Mouse (Mus musculus): ENCODE results near the gene Rab11fip4. TPM values are rescaled to one million over a fixed set of nuclear protein-coding genes. Genes with fewer than 3 reads are reported as not detected.

The Rab11fip4 gene
- polyA plus RNA-seq, 1 experiment from 2014 or later: 26.9 TPM

DNA sequence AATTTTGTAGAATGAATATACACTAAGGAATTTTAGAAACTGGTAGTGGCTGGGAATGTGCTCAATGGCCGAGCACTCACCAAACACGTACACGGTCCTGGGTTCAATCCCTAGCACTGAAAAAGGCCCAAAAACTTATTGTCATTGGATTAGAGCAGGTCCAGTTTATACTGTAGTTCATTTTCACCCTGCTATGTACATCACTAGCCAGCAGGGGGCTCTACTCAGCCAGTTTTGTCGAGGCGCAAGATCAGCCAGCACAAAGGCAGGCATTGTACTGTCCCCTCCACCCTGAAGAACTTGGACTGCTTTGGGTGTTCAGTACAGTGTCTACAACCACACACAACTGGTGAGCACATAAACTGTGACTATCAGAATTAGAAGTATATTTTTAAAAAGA is 6.8 kb upstream of the Rab11fip4 start:
- H3K9me3 ChIP-seq: no peaks in the 10 kb centered on the region
- H3K27me3 ChIP-seq: peaks cover 7% of the 10 kb centered on the region
- peaks cover 7% of the 10 kb centered on the region; the same call in 1 of the 2 replicates for H3K36me3 ChIP-seq
- no peak overlapping the region for H3K4me2 ChIP-seq
- ATAC-seq (ENCODE audit: low FRiP score): peak; percentile 81
- H3K4me3 ChIP-seq: no peak overlapping the region
- no peak overlapping the region for H3K9ac ChIP-seq
- no peak overlapping the region for H3K27ac ChIP-seq
- H3K4me1 ChIP-seq (replicated peaks): no peaks in the 10 kb centered on the region
- WGBS: 8% methylated on average over 5 of the region's 5 CpGs

DNA sequence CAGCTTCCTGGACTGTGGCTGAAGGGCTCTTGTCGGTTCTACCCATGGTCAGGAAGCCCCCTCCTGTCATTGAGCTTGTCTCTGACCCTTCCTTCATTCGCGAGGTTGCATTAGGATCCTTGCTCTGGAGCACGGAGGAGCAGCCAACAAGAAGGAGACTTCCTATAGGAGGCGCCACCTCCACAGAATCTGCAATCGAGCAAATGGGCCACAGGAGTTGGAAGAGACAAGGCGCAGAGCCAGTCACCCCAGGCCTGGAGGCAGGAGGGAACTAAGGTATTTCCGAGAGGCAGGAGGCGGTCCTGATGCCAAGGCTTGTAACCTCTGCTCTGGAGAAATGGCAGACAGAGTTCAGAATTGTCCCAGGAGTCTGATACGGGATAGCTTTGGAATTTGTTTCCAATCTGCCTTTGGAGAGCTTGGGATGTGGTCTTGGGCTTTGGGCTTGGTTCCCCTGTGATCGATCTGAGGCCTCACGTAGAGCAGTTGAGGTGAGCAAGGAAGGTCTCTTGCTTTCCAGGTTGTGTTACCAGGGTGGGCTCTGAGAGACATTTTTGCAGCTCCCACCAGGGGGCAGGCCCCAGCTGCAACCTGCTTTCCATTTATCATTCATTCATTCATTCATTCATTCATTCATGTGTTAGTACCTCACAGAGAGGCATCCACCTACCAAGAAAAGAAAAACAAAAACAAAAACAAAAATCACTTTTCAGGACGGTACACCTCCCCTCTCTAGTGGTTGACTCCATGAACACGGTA is 1.5 kb upstream of the Rab11fip4 start:
- ATAC-seq (ENCODE audit: low FRiP score): no peak
- Histone ChIP-seq H3K27me3 (peaks cover 17% of the 10 kb centered on the region), H3K4me2 (no peak overlapping the region), H3K9me3 (no peaks in the 10 kb centered on the region), H3K4me3 (no peak overlapping the region), H3K4me1 (replicated peaks) (peaks cover 36% of the 10 kb centered on the region), H3K27ac (no peak overlapping the region), H3K36me3 (no peaks in the 10 kb centered on the region), H3K9ac (no peak overlapping the region)
- WGBS: 54% methylated on average over 14 of the region's 14 CpGs

DNA sequence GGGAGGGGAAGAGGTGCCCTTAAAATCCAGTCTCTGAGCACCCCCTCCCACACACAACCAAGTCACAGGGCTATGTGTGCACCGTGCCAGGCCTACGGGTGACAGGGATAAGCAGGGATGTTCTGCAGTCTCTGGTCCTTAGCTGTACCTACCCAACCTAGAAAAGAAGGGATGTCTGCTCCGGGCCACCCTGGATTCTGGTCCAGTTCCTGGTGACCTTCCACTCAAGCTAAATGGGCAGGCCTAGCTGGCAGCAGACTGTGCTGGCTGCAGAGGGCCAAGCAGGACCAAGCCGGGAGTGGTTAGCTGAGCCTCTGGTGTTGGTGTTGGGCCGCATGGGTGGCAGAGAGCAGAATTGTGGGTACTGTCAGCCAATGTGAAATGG is 571 bp downstream of the Rab11fip4 start:
- peak overlapping the region; percentile 94 for H3K9ac ChIP-seq
- 17% methylated on average over 5 of the region's 5 CpGs for WGBS
- H3K4me3 ChIP-seq: peak overlapping the region; percentile 75
- peak overlapping the region; percentile 92 for H3K27ac ChIP-seq
- H3K27me3 ChIP-seq: peaks cover 17% of the 10 kb centered on the region
- no peaks in the 10 kb centered on the region for H3K36me3 ChIP-seq
- peak; percentile 40 for ATAC-seq (ENCODE audit: low FRiP score)
- H3K9me3 ChIP-seq: no peaks in the 10 kb centered on the region
- H3K4me1 ChIP-seq (replicated peaks): peaks cover 49% of the 10 kb centered on the region
- H3K4me2 ChIP-seq: peak overlapping the region; percentile 88

DNA sequence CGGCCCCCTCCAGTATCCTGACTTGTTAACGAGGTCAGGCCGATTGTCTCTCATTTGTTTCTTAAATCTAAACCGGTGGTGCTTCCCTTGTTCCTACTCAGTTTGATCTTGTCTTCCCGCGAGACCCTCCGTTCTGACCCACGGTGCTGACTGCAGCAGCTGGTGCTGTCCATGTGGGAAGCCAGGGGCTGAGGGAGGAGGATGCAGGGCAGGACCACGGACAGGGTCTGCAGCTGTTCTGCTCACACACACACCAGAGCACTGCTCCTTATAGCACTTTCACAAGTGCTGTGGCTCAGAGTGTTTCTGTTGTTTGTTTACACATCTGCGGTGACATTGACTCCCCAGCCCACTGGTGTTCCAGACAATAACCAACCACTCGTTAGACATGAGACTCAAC is 2.5 kb downstream of the Rab11fip4 start:
- Histone ChIP-seq H3K9me3 (no peaks in the 10 kb centered on the region), H3K4me2 (peak overlapping the region; percentile 88), H3K4me3 (peak overlapping the region; percentile 75), H3K4me1 (replicated peaks) (peaks cover 49% of the 10 kb centered on the region), H3K27me3 (peaks cover 15% of the 10 kb centered on the region), H3K27ac (no peak overlapping the region), H3K36me3 (peaks cover 16% of the 10 kb centered on the region), H3K9ac (peak overlapping the region; percentile 94)
- ATAC-seq (ENCODE audit: low FRiP score): no peak
- WGBS: 34% methylated on average over 11 of the region's 11 CpGs

DNA sequence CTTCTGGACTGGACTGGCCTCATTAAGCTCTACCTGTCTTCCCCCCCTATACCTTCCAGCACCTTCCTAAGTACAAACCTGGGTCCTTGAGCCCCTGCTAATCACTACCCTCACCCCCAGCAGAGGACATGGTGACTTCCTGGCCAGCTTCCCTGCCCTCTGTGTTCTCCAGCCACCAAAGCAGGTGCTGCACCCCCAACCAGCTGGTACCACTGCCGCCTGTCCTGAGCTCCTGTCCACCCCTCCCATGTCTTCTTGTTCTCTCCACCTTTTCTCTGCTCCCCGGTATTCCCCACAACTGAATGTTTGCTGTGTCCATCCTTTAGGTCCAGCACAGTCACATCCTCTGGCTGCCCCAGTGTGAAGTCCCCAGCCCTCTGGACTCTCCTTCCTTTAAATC is 19.4 kb downstream of the Rab11fip4 start:
- WGBS: 61% methylated on average over 2 of the region's 2 CpGs

DNA sequence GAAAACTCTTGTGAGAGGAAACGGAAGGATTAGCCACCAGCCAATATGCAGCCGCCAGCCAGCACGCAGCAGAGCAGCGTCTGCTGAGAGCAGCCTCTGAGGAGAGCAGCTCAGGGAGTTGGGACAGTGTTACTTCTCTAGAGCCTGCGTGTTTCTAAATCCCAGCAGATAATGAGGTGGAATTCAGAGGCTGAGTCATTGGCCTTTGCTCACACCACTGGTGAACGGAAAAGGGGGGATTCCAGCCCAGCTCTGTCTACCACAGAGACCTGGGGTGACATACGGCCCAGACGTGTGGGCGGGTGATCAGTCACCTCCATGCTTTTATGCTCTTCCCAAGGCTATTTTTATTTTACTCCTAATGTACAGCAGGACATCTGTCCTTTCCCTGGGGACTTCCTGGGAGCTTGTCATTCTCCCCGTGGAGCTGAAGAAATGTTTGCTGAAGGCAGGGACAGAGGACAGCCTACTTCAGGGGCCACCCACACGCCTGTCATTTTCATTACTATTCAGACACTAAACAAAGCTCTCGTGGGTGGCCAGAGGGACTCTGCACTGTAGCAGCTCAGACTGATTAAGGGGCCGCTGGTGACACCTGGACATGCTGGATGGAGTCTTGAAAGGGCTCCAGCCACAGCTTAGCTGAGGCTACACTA is 20.1 kb downstream of the Rab11fip4 start:
- WGBS: 10% methylated on average over 13 of the region's 13 CpGs
- H3K4me1 ChIP-seq (replicated peaks): peaks cover 74% of the 10 kb centered on the region
- H3K4me2 ChIP-seq: no peak overlapping the region
- no peaks in the 10 kb centered on the region for H3K9me3 ChIP-seq
- peak overlapping the region; percentile 53 for H3K9ac ChIP-seq
- H3K27me3 ChIP-seq: no peaks in the 10 kb centered on the region
- peak overlapping the region; percentile 60; the same call in 1 of the 2 replicates for H3K27ac ChIP-seq
- H3K4me3 ChIP-seq: no peak overlapping the region
- ATAC-seq (ENCODE audit: low FRiP score): no peak
- H3K36me3 ChIP-seq: no peaks in the 10 kb centered on the region; the same call in none of the 2 replicates

More for the DNA sequence above, 19.4 kb downstream of the Rab11fip4 start:
- Histone ChIP-seq H3K4me3 (no peak overlapping the region), H3K36me3 (no peaks in the 10 kb centered on the region; the same call in 1 of the 2 replicates), H3K4me1 (replicated peaks) (peaks cover 69% of the 10 kb centered on the region), H3K27me3 (no peaks in the 10 kb centered on the region), H3K4me2 (no peak overlapping the region), H3K9me3 (no peaks in the 10 kb centered on the region), H3K9ac (peak overlapping the region; percentile 53), H3K27ac (peak overlapping the region; percentile 60; the same call in 1 of the 2 replicates)
- ATAC-seq (ENCODE audit: low FRiP score): no peak

DNA sequence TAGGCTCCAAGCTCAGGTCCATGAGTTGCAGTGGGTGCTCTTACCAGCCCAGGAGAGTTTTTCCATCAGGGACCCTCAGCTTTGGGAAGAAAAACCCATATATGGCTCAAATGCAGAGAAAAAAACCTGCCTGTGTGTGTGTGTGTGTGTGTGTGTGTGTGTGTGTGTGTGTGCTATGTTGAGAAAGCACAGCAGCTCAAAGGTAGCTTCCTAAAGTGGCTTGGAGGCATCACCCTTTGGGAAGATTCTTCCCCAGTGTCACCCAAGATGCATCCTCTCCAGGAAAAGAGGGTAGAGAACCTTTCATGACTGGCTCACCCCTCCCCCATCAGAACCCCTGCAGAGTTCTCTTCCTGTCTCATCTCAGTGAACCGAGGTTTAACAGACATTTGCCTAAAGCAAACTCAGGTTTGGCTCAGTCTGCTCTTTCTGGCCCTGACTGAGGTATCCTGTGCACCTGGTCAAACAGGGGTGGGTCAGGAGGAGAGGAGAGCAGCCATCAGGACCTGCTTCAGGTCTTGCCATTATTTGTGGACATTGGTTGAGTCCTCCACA is 21.1 kb downstream of the Rab11fip4 start:
- H3K9me3 ChIP-seq: no peaks in the 10 kb centered on the region
- no peaks in the 10 kb centered on the region for H3K27me3 ChIP-seq
- H3K4me1 ChIP-seq (replicated peaks): peaks cover 72% of the 10 kb centered on the region
- no peak overlapping the region for H3K9ac ChIP-seq
- H3K27ac ChIP-seq: no peak overlapping the region
- 11% methylated on average over 1 of the region's 1 CpGs for WGBS
- no peak overlapping the region for H3K4me2 ChIP-seq
- no peak overlapping the region for H3K4me3 ChIP-seq
- no peak for ATAC-seq (ENCODE audit: low FRiP score)
- no peaks in the 10 kb centered on the region; the same call in none of the 2 replicates for H3K36me3 ChIP-seq

DNA sequence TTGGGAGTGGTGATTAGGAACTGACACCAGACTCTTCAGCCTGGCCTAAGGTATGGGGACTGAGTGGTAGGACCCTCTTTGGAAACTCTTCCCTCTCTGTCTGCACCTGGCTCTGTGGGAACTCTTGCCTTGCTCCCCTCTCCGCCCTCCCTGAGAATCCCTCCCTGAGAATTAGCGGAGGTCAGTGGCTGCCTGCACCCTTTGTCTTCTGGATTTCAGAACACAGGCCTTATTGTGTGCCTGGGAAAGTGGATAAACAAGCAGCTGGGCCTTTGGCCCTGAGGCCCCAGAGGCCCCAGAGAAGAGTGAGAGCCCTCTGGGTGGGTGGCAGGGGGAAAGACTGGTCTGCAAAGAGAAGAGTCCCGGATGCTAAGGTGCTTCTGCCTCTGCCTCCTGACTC is 22.1 kb downstream of the Rab11fip4 start:
- Histone ChIP-seq H3K4me3 (no peak overlapping the region), H3K4me1 (replicated peaks) (peaks cover 64% of the 10 kb centered on the region), H3K27ac (no peak overlapping the region), H3K36me3 (no peaks in the 10 kb centered on the region; the same call in 1 of the 2 replicates), H3K4me2 (no peak overlapping the region), H3K9me3 (no peaks in the 10 kb centered on the region), H3K27me3 (no peaks in the 10 kb centered on the region), H3K9ac (no peak overlapping the region)
- no peak for ATAC-seq (ENCODE audit: low FRiP score)
- WGBS: 4% methylated on average over 3 of the region's 3 CpGs

DNA sequence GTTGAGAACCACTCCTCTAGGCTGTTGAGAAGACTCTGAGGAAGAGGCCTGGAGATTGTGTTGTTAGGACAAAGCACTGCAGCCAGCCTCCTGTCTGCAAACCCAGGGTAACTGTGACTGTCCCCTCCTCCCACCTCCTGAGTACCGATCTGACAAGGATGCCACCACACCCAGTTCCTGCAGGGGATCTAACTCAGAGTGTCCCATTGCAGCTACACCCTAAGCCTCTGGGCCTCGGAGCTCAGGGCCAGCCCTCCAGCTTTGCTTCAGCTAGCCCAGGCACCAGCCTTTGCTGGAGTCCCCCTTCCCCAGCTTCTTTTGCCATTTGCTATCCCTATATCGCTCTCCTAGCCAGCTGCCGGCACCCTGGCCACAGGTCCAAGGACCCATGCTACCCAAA is 22.7 kb downstream of the Rab11fip4 start:
- Histone ChIP-seq H3K27ac (0 out of 2 replicates have a peak overlapping the region, but pooled peaks have one; percentile 8), H3K4me1 (replicated peaks) (peaks cover 58% of the 10 kb centered on the region), H3K27me3 (no peaks in the 10 kb centered on the region), H3K36me3 (no peaks in the 10 kb centered on the region; the same call in 1 of the 2 replicates), H3K9ac (no peak overlapping the region), H3K4me2 (no peak overlapping the region), H3K9me3 (no peaks in the 10 kb centered on the region), H3K4me3 (no peak overlapping the region)
- no peak for ATAC-seq (ENCODE audit: low FRiP score)
- 57% methylated on average over 4 of the region's 4 CpGs for WGBS

DNA sequence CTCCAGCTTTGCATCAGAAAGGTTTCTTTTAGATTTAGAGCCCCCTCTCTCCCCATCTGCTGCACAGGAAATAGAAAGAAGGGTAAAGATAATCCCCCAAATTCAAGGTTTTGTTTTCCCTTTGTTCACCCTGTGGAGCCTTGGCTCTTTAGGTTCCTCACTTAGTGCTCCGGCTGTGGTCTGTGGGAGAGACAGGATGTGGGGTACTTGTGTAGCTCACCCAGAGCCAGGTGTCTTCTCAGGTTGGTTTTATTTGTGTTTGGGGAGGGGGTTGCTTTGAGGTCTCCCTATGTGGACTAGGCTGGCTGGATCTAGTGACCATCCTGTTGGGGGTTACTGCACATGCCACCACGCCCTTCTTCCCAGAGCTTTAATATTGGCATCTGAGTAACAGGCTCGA is 23.9 kb downstream of the Rab11fip4 start:
- 92% methylated on average over 3 of the region's 3 CpGs for WGBS
- Histone ChIP-seq H3K27me3 (no peaks in the 10 kb centered on the region), H3K4me3 (no peak overlapping the region), H3K4me2 (no peak overlapping the region), H3K4me1 (replicated peaks) (peaks cover 50% of the 10 kb centered on the region), H3K9ac (no peak overlapping the region), H3K36me3 (peaks cover under 1% of the 10 kb centered on the region), H3K9me3 (no peaks in the 10 kb centered on the region), H3K27ac (no peak overlapping the region)
- no peak for ATAC-seq (ENCODE audit: low FRiP score)

DNA sequence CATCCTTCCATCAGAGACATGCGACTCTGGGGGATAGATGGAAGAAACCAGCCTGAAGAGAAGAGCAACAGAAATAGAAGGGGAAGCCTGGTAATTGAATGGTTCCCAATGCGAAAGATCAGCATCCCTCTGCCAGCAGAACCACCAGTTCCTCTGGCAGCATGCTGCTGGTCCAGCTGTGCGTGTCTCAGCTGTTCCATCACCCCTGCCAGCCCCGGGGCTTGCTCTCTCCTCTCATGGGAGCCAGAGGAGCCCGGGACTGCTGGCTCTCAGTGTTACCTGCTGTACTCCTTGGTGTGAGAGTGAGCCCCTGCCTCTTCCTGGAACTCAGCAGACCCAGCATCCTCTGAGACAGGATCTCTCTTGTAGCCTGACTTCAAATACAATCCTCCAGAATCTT is 24.9 kb downstream of the Rab11fip4 start:
- H3K36me3 ChIP-seq: peaks cover 10% of the 10 kb centered on the region
- no peaks in the 10 kb centered on the region for H3K27me3 ChIP-seq
- no peak overlapping the region for H3K9ac ChIP-seq
- 37% methylated on average over 5 of the region's 5 CpGs for WGBS
- H3K4me3 ChIP-seq: no peak overlapping the region
- H3K9me3 ChIP-seq: no peaks in the 10 kb centered on the region
- ATAC-seq (ENCODE audit: low FRiP score): no peak
- no peak overlapping the region for H3K4me2 ChIP-seq
- H3K4me1 ChIP-seq (replicated peaks): peaks cover 40% of the 10 kb centered on the region
- peak overlapping the region; percentile 12; the same call in 1 of the 2 replicates for H3K27ac ChIP-seq

DNA sequence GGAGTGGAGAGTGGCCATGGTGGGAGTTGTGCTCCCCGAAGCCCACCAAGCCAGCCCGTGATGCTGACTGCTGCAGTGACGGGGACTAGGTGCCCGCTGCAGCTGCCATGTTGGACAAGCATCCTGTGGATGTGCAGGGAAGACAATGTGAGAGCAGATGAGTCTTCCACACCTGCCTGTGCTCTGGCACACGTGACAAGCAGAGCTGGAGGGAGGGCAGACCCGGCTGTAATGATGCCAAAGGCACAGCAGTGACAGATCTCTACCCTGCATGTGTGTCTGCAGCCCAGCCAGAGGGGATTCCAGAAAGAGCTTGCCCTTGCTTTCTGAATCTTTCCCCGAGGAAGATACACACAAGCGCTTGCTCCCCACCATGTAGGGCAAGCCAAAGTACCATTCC is 27.0 kb downstream of the Rab11fip4 start:
- 85% methylated on average over 8 of the region's 8 CpGs for WGBS
- Histone ChIP-seq H3K27me3 (no peaks in the 10 kb centered on the region), H3K9ac (no peak overlapping the region), H3K4me1 (replicated peaks) (peaks cover 26% of the 10 kb centered on the region), H3K4me2 (no peak overlapping the region), H3K9me3 (no peaks in the 10 kb centered on the region), H3K4me3 (no peak overlapping the region), H3K27ac (no peak overlapping the region), H3K36me3 (peaks cover 28% of the 10 kb centered on the region)
- ATAC-seq (ENCODE audit: low FRiP score): no peak
